Comparison of ENCODE assay signal across 11 mouse cellular contexts in genomic region chr11:11888051-11888450, GRCm38 (mm10).
"Had no signal": no experiment of that assay in that cellular context is flagged by ENCODE, and none has a peak within 500 bp of the region (broad histone marks: within the 10 kb centered on the region; RNA-seq: fewer than 3 reads in every experiment).

No protein-coding gene starts in this region.

- H3K27me3 ChIP-seq: kidney, embryonic 15.5 days; limb, embryonic 13.5 days; liver, embryonic 12.5 days; midbrain, embryonic 13.5 days; neural tube, embryonic 15.5 days had no signal

- H3K9me3 ChIP-seq: kidney, embryonic 15.5 days; limb, embryonic 13.5 days; liver, embryonic 12.5 days; midbrain, embryonic 13.5 days; neural tube, embryonic 15.5 days had no signal

- DNase-seq: kidney, postnatal 14 days; left cerebral cortex, postnatal 4 days; lung, embryonic 14.5 days; right cerebral cortex, adult 18-20 months; right cerebral cortex, postnatal 25 days had no signal

- ATAC-seq: liver, embryonic 12.5 days; midbrain, embryonic 13.5 days had no signal

- H3K4me2 ChIP-seq: kidney, embryonic 15.5 days; limb, embryonic 13.5 days; liver, embryonic 12.5 days; lung, embryonic 14.5 days; midbrain, embryonic 13.5 days; neural tube, embryonic 15.5 days had no signal

- H3K27ac ChIP-seq: kidney, embryonic 15.5 days; limb, embryonic 13.5 days; midbrain, embryonic 13.5 days; neural tube, embryonic 15.5 days; stomach, postnatal 0 days had no signal

- H3K36me3 ChIP-seq: kidney, embryonic 15.5 days; limb, embryonic 13.5 days; liver, embryonic 12.5 days; midbrain, embryonic 13.5 days; neural tube, embryonic 15.5 days had no signal

- H3K4me3 ChIP-seq: kidney, embryonic 15.5 days; limb, embryonic 13.5 days; liver, embryonic 12.5 days; midbrain, embryonic 13.5 days; neural tube, embryonic 15.5 days had no signal

- H3K9ac ChIP-seq: kidney, embryonic 15.5 days; limb, embryonic 13.5 days; lung, embryonic 14.5 days; midbrain, embryonic 13.5 days; neural tube, embryonic 15.5 days had no signal
